Mouse (Mus musculus) common myeloid progenitor, adult 5-6 weeks (primary cell): ENCODE data around the gene Far2. TPM values are rescaled to one million over a fixed set of nuclear protein-coding genes. Genes with fewer than 3 reads are reported as not detected.
"Not testable (repeated sequence)": the region's sequence is repeated elsewhere in the genome, so short reads cannot be mapped to it uniquely, and the experiment has no call there.

ENCODE experiments used
- ATAC-seq: replicated peaks from 2 replicates; pipeline ENCODE4 v1.8.0; 2016; ENCODE audit warnings: low read depth, mild to moderate bottlenecking, moderate TSS enrichment, inconsistent platforms; ENCODE audit not compliant: poor library complexity, severe bottlenecking
- total RNA-seq: library from RNA; stranded (forward); fragments of 200-1000, 187-1606 nt; gene quantifications from 2 replicates; pipeline ENCODE4 v1.2.3, GENCODE M21; 2017

Far2 gene
- total RNA-seq, 1 experiment from 2014 or later: 0.91 TPM

DNA sequence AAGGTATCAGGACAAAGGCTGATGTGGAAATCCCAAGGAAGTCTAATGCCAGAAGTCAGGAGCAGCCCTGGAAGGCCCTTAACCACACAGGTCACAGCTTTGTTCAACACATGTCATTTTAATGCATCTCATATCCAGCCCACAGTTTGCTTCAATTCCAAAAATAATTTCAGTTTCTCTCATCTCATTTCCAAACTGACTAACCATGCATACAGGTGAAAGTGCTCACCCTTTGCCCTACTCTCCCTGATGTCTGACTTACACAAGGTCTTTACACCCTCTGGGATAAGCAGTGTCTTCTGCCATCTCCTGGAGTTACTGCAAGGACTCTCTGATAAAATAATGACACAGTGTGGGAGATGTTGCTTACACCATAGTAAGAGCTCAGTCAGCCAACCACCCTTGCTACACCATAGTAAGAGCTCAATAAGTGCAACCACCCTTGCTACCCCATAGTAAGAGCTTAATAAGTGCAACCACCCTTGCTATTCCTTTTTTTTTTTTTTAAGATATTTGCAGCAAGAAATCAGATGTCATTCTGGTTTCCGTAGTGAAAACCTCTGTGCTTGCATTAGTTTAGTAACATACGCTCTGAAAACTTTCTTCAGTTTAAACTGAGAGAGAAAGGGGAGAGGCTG, 64.1 kb downstream of the Far2 start:
- 0 out of 2 replicates have a peak, but pooled peaks have one; percentile 4 for ATAC-seq

DNA sequence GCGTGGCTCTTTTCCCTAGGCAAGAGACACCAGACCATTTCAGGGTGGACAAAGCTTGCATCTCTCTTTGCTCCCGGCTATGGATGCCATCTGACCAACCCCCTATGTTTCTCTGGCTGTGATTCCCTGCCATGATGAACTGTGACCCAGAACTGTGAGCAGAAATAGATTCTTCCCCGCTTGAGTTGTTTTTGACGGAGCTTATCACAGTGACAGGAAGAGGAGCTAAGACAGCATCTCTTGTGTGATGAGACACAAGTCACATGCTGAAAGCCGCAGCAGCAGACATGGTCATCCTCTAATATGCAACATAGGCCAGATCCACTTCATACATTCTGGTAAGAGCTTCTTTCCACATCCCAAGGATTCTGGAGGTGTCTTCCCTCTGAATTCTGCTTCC, 69.3 kb downstream of the Far2 start:
- ATAC-seq: no peak

DNA sequence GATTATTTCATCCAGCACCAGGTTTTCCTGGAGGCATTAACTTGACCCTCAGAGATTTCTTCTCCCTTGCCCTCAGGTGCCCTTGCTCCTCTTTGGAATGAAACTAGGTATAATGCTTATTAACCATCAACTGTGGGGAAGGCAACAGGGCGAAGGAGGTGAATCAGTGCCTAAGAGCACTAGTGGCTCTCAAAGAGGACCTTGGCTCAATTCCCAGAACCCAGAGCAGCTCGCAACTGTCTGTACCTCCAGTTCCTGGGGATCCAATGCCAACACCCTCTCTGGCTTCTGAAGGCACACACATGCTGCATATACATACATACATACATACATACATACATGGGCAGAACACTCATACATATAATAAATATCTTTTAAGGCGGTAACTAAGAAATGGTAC, 69.8 kb downstream of the Far2 start:
- ATAC-seq: no peak

DNA sequence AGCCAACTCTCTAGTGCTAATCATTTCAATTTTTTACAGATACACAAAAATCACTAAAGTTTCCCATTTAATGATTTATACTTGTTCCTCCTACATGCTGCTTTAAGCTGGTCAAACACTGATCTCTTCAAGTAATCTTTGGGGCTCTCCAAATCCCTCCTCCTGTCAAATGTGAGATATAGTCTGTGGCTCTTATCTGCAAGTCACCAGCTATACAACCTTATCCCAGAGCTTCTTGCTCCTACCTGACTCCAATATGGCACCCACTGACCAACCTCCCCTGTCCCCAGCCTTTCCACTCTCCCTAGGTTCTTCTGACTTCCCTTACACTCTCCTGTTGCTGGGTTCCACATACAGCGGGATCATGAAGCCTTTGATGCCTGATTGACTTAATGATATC, 70.6 kb downstream of the Far2 start:
- ATAC-seq: no peak

DNA sequence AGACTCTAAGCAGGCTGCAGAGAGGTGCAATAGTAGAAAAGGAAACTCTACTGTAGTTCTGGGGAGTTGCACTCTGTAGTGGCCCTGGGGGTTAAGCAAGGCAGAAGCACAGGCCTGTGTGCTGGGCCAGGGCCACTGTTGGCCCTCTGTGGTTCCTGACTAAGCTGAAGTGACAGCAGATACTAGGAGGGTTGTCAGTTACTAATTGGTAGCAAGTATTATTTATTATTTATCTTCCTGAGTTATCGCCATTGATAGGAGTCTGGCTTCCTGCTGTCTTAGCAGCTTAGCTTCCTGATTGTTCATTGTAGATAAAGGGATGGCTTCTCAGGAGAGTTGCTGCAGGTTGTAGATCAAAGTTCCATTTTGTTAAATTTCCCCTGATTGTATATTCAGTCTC, 73.6 kb downstream of the Far2 start:
- 0 out of 2 replicates have a peak, but pooled peaks have one; percentile 50 for ATAC-seq

DNA sequence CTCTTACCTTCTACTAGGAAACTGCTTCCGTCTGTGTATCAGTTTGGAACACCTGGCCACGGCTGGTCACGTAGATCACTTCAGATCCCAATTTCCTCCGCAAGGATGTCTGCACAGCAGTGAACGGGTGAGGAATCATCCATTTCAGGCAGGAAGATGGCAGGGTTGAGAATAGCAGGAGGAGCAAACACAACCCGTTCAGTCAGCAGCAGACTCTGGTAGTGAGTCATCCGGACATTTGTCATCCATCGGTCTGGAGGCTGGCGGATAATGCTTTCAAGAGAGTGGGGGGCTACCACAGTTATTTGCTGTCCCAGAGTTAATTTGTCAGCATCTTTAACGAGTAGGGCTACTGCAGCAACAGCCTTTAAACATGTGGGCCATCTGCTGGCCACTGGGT, 79.8 kb downstream of the Far2 start:
- ATAC-seq: not testable (repeated sequence)

DNA sequence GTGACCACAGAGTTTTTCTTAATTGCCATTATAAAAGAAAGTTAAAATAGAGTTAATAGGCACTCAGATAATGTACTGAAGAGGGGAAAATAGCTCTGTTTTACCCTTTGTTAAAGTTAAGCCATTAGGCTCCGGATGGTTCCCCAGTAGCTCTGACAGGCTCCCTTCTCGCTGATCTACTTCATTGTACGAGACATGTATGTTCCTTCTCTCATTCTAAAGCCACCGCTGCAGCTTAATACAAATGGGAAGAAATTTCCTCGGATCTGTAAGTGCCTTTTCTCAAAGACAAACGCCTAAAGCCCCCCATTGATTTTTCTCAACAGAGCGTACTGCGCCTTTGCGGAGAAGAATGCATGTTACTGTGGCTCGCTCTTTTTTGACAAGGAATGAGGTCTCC, 85.3 kb downstream of the Far2 start:
- ATAC-seq: no peak

DNA sequence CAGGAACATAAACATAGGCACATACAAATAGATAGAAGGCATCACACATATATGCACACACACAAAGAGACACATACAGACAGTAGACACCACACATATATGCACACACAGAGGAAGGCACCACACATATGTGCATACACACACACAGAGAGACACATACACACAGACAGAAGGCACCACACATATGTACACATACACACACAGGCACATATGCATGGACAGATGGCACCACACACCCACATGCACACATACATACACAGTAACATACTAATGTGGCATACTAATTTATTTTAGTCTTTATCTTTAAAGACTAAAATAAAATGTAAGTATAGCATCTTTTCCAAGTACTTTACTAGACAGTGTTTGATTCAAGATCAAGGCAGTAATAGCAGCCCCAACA, 86.5 kb downstream of the Far2 start:
- ATAC-seq: no peak

DNA sequence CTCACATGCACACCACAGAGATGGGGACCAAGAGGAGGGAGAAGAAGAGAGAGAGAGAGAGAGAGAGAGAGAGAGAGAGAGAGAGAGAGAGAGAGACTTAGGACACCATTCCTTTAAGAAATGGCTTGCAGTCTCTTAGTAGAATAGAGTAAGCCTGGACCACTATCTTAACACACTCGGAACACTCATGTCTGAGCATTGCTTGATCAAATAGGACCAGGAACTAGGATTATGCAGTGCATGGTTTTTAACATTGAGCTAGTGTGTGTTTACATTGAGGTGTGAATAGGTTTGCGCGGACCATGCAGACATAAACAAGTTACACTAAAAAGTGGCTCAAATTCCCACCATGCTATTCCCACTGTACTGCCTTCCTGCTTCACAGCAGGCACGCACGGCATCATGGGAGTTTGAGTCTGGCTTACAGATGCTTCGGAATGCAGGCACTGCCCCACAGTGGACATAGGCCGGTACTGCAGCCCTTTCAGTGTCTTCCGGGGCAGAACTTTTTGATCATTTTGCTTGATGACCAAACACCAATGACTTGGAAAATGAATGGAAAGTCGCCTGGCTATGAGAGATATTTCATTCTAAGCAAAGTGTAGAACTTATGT, 88.8 kb downstream of the Far2 start:
- ATAC-seq: peak; percentile 100

DNA sequence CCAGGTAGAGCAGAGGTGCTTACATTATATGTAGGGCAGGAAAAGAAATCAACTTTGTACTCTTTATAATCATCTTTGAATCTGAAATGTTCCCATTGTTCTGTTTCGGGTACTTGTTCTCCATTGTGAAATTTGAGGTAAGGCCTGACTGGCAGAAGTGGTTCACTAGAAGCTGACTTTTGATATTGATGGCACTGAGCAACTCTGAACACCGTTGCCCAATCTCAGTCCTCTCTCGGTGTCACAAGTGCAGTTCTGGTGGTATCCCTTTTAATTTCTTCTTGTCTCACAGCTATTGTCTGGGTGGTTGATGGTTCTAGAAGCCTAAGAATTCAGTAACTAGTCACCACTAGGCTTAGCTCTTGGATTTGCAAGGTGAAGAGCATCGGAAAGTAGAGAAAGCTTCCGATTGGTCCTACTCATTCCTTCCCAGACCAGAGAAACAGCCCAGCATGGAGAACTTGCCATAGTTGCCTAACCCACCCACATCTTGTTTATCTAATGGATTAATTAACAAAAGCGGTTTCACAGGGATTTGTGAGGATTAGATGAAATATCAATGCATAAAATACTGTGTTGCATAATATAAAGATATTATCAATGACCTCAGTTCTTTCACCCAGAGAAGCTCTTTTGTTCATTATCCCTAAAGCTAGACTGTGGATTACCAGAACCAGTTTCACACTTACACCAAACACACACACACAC, 92.4 kb downstream of the Far2 start:
- no peak for ATAC-seq

DNA sequence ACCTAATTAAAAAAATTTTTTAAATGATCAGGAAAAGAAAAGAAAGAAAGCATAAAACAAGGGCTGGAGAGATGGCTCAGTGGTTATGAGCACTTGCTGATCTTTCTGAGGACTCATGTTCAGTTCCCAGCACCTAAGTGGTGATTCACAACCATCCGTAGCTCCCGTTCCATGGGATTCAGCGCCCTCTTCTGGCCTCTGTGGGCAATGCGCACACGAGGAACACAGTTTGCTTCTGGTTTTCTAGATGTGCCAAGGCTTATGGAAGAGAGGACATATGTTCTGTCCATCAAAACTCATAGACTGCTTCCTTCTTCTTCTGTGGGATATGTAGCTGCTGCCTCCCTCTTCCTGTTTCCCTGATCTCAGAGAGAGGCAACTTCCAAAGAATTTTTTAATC, 94.8 kb downstream of the Far2 start:
- ATAC-seq: no peak

DNA sequence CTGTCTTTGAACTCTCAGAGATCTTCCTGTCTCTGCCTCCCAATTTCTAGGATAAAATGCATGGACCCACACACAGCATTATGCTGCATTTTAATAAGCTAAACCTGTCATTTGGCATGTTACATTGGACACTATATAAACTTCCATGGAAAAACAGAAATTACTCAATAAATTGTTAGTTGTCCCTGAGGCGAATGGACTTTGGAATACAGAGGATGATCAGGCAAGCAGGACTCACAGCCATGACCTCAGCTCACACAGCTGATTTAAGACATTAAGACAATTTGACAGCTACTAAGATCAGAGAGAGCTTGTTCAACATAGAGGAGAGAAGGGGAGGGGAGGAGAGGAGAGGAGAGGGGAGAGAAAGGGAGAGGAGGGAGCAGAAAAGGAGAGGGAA, 95.4 kb downstream of the Far2 start:
- ATAC-seq: no peak

DNA sequence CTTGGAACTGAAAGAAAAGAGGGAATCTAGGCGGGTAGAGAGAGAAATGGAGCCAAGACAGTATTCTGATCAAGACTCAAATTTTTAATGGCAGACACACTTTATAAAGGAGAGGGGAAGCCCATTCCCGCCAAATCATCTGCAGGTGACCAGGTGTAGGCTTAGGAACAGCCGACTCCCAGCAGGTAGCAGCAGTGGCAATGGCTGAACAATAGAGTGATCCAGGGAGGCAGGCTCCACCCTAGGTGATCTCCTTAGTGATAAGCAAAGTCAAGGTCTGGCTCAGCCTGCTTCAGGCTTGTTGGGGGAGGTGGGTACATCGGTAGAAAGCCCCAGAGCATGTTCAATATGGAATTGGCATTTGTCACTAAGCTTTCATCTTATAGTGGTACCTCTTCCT, 105.2 kb downstream of the Far2 start:
- ATAC-seq: not testable (repeated sequence)

DNA sequence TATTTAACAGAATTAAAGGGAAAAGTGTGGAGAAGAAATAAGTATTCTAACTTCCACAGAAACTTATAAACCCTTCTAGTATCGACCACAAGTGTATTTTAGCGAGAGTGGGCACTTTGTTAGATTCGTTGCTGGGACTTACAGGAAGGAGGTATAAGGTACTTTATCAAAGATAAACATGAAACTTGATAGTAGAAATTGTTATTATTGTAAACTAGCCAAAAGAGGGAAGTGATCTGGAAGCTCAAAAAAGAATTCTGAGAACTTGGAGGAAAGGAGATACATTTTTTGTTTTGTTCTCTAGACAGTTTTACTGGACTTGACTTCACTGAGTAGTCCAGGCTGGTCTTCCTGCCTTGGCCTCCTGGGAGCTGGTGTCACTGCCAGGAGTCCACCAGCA, 125.8 kb downstream of the Far2 start:
- ATAC-seq: no peak

DNA sequence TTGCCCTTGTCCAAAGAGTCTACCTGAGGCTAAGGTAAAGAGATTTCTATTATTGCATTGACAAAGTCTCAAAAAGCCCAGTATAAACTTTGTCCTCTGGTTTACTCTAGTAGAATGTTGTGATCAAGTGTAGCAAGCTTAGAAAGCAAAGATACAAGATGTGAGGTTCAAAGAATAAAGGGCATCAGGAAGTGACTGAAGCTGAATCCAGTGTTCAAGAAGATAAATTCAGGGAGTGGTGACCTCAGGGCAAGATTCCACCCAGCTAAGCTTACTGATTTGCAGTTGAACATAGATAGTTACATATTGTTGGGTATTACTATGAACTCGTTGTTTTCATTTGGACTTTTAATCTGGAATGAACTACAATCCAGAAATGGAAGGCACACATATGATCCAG, 138.6 kb downstream of the Far2 start:
- ATAC-seq: no peak

DNA sequence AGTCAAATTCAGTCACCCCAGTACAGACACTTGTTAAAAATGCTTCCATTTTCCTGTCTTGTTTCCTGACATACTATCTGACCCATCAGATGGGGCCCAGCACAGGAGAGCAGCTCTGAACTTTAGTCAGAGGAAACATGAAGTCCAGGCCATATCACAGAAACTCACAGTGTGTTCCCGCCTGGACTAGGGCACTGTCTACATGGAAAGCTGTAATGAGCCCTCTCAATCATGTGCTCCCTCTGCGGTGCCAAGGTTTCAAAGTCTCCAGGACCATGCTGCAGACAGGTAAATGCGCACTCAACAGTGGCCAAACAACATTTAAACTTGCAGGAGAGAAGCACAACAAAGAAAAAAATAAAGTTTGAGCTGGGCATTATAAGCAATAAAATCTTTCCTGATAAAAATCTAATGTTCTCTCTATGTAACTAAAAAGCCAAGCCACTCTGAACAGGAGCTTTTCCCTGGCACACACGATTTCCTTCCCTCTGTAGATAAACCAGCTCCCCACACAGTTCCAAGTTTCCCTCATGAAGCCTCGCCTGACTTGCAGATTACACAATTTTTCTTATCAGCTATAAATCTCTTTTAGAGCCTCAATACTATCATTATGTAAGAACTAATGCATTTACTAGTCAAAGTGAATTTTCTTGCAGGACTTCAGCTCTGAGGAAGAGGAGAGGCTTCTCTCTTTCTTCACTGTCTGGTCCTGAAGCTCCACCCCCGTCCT, 147.1 kb downstream of the Far2 start:
- ATAC-seq: no peak

DNA sequence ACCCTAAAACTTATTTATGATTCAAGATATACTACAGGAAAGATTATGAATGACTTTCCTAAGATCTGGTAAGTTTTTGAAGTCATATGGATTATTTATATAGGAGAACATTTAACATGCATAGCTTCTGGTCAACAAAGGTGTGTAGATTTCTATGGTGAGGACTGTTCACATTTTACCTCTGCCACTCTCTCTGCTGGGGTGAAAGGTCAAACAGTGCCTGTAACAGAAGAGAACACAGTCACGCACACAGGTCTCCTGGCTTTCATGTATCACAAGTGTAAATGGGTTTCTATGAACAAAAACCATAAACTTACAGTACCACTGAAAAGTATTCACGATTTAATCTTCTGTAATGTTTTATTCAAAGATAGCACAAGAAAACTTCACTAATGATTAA, 152.1 kb downstream of the Far2 start:
- ATAC-seq: no peak

DNA sequence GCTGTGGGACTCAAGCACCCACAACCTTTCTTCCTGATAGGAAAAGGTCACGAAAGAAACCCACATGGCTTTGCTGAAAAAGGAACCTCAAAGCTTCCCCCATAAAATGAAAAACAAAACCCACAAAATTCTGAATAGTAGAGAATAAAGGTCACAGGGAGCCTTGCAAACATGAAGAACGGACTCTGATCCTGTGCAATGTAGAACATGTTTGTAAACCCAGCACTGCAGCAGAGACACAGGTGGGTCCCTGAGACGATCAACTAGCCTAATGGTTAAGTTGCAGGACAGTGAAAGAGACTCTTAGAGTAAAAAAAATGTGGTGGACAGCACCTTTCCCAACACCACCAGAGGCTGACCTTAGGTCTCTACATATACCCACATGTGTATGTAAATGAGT, 152.7 kb downstream of the Far2 start:
- no peak for ATAC-seq

DNA sequence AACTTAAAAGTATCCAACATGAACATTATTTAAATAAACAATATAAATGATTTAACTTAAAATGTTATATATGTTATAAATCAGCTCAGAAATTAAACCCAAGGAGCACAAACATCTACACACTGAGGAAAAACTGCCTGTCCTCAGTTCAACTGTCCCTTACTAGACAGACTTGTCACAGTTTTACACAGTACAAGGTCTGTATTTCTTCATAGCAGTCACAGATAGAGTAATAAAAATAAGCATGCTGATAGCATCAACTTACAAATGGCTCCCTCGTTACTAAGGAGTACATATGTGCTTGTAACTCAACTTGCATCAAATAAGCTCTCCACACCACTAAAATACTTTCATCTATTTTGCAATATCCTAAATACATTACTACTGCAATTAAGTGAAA, 158.1 kb downstream of the Far2 start:
- ATAC-seq: no peak

DNA sequence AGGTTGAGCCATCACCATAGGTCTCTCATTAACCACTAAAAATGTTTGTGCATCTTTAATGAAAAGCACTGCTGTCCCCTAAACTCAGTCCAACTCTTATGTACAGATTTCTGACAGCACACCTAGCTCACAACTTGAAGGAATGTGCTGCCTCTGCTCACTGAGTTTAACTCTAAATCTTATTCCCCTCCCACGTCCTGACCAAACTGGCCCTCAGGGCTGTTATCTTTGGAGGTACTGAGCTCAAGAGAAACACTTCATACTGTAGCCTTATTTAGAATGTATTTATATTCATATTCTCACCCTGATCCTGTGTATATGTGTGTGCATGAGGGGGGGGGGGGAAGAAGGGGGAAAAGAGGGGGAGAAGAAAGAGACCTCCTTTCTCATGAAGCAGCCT, 160.5 kb downstream of the Far2 start:
- no peak for ATAC-seq

DNA sequence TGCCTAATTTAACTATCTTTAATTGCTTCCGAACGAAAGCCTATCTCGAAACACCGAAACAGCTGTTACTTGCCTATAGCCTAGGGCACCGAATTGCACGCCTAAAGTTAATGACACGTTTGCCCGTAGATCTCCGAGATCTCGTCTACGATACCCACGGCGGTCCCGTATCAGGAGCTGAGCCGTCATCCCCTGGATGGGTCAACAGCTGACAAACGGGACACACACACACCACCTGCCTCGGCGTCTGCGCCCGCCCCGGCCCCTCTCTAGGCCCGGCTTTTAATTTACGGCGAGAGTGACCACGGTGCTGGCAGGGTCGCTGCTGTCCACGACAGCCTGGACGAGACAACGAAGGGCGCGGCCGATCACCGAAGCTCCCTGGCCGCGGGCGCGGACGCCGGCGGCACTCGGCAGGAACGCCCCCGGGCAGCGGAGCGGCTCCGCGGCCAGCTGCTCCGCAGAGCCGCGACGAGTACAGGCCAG, 164.4 kb downstream of the Far2 start:
- ATAC-seq: peak; percentile 6
